Comparison of ENCODE assay signal across 27 mouse cellular contexts in genomic region chr16:18528656-18529055, GRCm38 (mm10).
"Had no signal": no experiment of that assay in that cellular context is flagged by ENCODE, and none has a peak within 500 bp of the region (broad histone marks: within the 10 kb centered on the region; RNA-seq: fewer than 3 reads in every experiment).

No protein-coding gene starts in this region.

- H3K27me3 ChIP-seq: heart, embryonic 12.5 days; hindbrain, embryonic 12.5 days; intestine, embryonic 15.5 days; limb, embryonic 12.5 days; liver, embryonic 13.5 days; liver, embryonic 15.5 days had no signal

- H3K27ac ChIP-seq: gastrocnemius, adult 2 months; heart, adult 2 months; hindbrain, embryonic 10.5 days; hindbrain, embryonic 12.5 days; hindbrain, embryonic 14.5 days; intestine, embryonic 15.5 days; layer of hippocampus, adult 2 months; left cerebral cortex, adult 2 months; limb, embryonic 10.5 days; limb, embryonic 12.5 days; liver, embryonic 13.5 days; liver, embryonic 15.5 days had no signal

- H3K36me3 ChIP-seq: heart, embryonic 12.5 days; hindbrain, embryonic 10.5 days; hindbrain, embryonic 12.5 days; intestine, embryonic 15.5 days; limb, embryonic 10.5 days; liver, embryonic 13.5 days; liver, embryonic 15.5 days had no signal

- DNase-seq: gastrocnemius, adult 2 months; gastrocnemius, postnatal 10 days; gastrocnemius, postnatal 25 days; heart, adult 2 months; heart, postnatal 10 days; heart, postnatal 4 days; kidney, adult 18-20 months; kidney, adult 8-10 months; kidney, postnatal 10 days; kidney, postnatal 25 days; kidney, postnatal 4 days; liver; liver, embryonic 13.5 days had no signal

- H3K4me2 ChIP-seq: heart, embryonic 12.5 days; hindbrain, embryonic 12.5 days; hindbrain, embryonic 14.5 days; intestine, embryonic 15.5 days; limb, embryonic 12.5 days; liver, embryonic 11.5 days; liver, embryonic 13.5 days; liver, embryonic 15.5 days had no signal

- H3K9ac ChIP-seq: heart, embryonic 12.5 days; hindbrain, embryonic 12.5 days; hindbrain, embryonic 14.5 days; intestine, embryonic 15.5 days; limb, embryonic 12.5 days; liver, embryonic 13.5 days; liver, embryonic 15.5 days had no signal

- H3K4me3 ChIP-seq: gastrocnemius, adult 2 months; heart, adult 2 months; heart, embryonic 12.5 days; hindbrain, embryonic 10.5 days; hindbrain, embryonic 12.5 days; intestine, embryonic 15.5 days; layer of hippocampus, adult 2 months; left cerebral cortex, adult 2 months; limb, embryonic 10.5 days; limb, embryonic 12.5 days; liver, embryonic 13.5 days; liver, embryonic 15.5 days had no signal

- H3K9me3 ChIP-seq: intestine, embryonic 15.5 days; limb, embryonic 10.5 days; liver, embryonic 13.5 days; liver, embryonic 15.5 days had no signal

- H3K4me1 ChIP-seq: heart, embryonic 12.5 days; hindbrain, embryonic 10.5 days; hindbrain, embryonic 12.5 days; intestine, embryonic 15.5 days; limb, embryonic 10.5 days; limb, embryonic 12.5 days; liver, embryonic 13.5 days; liver, embryonic 15.5 days had no signal

- ATAC-seq: hindbrain, embryonic 16.5 days; inflammation-experienced regulatory T-cells, adult 6 months; intestine, embryonic 15.5 days; intestine, postnatal 0 days had no signal
